Mouse (Mus musculus) mouse trophoblast stem cell (cell line): Measurements from ENCODE around the gene Nyap1.
"Not testable (repeated sequence)": the region's sequence is repeated elsewhere in the genome, so short reads cannot be mapped to it uniquely, and the experiment has no call there.

Experiments
- in situ Hi-C, 2 experiments: fragments of 300-500 bp; cut with MseI, MboI; formaldehyde crosslinking; loops; 2 replicates in 1 of 2; 3 replicates in 1 of 2; pipeline ENCODE4 v1.15.1; 2025

Nyap1 gene

DNA sequence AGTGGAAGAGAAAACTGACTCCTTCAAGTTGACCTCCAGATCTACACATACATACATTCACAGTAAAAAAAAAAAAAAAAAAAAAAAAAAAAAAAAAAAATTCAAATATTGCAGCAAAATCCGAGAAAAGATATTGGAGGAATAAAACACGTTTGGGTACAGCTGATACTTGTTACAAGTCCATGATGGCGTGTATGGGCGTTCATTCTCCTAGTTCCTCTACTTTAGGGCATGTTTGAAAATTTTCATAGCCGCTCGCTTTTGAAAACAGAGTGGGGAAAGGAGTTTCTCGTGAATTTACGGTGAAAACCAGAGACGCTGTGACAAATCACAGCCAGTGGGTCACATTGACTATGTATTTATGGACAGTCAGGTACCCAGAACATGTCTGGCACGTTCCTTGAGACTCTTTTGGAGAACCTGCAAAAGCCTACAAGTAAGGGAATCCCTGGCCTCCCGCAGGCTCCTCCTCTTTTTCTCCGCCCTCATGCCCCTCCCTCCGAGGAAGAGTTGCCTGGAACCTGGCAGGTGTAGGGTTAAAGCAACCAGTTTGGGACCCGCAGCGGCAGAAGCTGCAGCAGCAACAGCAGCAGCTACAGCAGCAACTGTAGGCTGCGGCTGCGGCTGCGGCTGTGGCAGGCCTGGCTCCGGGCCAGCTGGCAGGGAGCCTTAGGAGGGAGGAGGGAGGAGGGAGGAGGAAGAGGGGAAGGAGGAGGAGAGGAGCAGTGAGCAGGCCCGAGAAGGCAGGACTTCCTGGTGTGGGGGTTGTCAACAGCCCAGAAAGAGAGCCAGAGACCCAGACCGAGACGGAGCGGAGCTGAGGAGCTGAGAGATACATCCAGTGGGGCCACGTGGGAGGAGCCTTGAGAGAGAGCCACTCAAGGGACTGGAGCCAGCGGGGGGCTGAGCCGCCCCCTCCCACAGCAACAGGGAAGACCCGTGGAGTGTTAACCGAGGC is 4.1 kb upstream of the Nyap1 start, which contains the start of gene Tsc22d4:
Tsc22d4 (plus strand) TSS at position 517 of the 958 bp plus-strand sequence.
- in situ Hi-C loops: no loop called here

DNA sequence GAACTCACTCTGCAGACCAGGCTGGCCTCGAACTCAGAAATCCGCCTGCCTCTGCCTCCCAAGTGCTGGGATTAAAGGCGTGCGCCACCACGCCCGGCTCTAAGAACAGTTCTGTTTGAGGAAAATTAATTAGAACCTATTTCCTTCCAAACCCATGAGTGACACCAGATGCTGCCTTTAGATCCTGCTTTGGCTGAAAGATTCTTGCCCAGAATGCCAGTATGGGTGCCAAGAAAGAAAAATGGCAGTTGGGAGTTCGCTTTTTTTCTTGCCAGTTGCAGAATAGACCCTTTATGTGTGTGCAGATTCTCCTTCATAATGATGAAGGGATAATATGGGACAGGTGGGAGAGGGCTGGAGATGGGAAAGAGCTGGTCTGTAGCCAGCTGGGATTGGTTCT is 2.8 kb upstream of the Nyap1 start:
- in situ Hi-C loops: no loop called here

DNA sequence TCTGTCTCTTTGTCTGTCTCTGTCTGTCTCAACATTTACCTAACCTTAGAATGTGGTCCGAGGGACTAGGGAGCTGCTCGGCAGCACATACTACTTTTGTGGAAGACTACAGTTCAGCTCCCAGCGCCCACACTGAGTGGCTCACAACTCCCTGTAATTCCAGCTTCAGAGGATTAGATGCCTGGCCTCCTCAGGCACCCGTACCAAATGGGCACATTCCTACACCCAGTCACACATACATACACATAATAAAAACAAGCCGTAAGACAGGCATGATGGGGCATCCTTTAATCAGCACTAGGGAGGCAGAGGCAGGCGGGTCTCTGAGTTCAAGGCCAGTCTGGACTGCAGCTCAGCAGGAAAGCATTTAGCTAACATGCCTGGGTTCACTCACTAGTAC is 1.4 kb upstream of the Nyap1 start:
- in situ Hi-C loops: no loop called here

DNA sequence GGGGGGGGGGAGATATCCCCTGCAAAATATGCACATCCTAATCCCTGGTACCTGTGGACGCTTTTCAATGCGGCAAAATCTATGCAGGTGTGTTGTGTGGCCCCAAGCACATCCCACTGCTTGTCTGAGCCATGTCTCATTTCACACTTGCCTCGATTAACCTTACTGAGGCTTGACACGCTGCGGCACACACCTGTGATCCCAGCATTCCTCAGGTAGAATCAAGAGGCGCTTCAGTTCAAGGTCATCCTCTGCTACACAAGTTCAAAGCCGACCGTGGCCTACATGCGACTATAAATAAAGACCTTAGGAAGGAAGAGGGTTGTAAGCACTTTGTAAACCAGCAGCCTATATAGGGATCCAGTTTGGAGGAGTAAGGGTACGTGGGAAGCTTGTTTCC is 641 bp upstream of the Nyap1 start:
- in situ Hi-C loops: no loop called here

DNA sequence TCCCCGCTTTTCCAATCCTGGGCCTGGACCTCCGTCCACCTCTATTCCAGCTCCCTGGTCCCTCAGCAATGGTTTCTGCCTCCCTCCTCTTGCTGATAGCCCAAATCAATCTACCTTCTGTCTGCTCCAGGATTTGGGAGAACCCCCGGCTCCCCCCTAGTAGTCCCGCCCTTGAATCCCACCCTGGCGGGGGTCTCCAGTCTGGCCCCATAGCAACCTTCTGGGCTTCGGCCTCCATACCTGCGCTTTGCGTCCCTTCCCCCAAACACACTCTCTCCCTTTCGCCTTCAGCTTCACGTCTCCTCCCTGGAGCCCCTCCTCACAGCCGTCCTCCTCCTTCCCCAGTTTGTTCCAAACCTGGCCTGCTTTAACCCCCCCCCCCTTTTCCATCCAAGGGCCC is 901 bp downstream of the Nyap1 start:
- in situ Hi-C loops: no loop called here

DNA sequence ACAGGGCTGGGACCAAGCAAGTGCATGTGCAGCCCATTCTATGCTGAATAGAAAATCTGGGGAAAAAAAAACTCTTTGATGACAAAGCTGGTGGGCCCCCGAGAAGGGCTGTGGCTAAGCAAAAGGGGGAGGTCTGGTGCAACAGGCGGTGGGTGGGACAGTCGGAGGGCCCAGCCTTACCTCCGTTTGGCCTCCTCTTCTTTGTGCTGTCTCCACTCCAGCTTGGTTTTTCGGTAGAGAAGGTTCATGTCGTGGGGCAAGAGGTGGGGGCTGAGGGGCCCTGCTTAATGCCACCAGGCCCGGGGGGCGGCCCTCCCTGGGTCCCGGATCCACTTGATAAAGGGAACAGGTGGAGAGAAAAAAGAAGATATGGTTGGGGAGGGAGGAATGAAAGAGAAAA is 1.9 kb downstream of the Nyap1 start:
- in situ Hi-C loops: no loop called here

DNA sequence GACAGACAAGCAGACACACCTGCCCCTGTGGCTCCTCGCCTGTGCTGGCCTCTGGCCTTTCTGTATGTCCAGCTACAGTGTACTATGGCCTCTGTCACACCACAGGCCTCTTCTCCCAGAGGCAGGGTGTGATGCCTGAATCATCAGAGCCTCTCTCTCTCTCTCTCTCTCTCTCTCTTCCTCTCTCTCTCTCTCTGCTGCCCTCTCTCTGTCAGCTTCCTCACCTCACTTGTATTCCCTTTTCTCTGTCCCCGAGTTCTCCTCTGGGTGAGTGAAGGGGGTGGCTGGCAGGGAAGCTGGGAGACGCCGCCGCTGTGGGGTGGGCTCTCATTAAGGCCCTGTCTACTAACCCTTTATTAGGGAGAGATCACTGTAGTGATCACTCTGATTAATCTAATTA is 2.9 kb downstream of the Nyap1 start:
- in situ Hi-C loops: no loop called here

DNA sequence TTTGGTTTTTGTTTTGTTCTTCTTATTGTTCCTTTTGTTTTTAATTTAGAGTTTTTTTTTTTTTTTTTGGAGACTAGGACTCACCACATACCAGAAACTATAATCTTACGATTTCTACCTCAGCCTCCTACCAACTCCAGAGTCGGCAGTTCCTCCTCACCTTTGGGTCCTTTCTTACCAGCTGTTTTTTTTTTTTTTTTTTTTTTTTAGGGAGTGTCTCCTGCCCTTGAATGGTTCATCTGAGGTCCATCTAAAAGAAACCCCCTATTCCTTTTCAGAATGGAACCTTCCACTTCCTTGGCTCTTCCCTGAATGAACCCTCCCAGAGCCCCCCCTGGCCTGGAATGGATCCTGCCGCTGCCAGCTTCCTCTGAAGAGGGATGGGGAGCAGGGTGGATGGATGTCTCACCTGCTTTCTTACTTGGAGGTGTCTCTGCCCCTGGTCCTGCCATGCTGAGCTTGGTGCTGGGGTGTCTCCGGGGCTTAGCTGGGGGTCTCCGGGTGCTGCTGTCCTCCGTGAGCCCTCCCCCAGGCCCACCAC is 3.9 kb downstream of the Nyap1 start:
- in situ Hi-C loops: no loop called here

DNA sequence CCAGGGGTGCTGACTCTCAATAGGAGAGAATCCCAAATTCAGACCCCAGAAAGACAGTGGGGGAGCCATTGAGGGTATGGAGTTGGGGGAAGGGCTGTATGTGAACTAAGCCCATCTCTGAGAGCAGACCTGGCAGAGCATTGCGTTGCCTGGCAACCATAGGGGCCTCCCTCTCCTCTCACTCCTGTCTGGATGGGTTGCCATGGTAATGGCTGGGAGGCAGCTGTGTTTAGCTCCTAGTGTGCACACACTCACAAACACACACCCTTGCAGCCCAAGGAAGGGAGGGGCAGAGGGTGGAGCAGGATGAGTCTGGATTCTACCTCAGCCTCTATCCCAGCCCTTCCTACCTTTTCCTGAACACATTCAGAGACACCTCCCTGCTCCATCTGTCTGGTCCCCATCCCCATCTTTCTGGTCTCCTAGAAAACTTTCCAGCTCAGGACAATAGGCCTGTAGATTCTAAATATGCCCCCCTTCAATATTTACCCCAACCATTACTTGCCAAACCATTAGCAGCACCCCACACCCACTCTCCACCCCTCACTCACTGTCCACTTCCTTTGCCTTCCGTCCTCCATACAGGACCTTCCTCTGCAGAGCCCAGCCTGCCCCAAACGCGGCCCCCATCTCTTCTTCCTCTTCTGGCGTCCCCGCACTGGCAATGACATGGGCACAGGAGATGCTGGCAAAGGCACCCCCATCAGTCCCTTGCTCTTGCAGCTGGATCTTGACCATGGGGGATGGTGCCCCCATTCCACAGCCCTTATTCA is 6.9 kb downstream of the Nyap1 start:
- in situ Hi-C loops: no loop called here

DNA sequence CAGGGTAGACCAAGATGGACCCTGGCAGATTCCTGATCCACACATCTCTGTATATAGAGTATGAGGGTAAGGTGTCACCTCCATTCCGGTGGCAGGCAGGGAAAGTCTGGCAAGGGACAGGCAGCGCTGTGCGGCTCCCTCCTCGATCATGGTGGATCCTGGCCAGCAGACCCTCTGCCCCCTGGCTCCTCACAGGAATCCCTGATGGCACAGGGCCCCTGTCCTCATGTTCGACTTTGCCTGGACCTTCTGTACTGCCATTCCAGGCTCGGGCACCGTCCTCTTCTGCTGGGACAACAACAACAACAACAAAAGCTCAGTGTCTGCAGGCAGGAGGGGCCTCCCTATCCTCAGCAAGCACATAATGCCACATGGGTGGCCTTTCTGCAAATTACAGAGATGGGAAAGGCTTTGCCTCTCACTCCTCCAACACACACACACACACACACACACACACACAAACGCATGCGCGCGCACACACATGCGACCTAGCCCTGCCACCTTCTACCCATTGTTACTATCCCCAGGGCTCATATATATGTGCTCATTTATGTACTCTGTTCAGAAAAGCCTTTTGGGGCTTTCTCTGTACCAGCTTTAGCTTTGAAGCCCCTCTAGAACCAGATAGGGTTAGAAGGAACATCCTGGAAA is 7.6 kb downstream of the Nyap1 start:
- in situ Hi-C loops: no loop called here

DNA sequence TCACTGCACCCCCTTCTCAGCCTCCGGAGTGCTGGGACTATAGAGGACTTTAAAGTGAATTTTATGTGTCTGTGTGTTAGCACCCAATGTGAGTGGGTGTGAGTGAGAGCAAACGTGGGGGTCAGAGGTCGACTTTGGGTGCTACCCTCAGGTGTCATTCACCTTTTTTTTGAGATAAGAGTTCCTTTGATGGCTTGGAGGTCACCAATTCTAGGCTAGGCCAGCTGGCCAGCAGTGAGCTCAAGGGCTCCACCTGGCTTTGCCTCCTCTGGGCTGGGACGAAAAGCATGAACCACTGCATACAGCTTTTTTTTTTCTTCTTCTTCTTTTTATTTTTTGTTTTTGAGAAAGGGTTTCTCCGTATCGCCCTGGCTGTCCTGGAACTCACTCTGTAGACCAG is 14.6 kb downstream of the Nyap1 start:
- in situ Hi-C loops: no loop called here

DNA sequence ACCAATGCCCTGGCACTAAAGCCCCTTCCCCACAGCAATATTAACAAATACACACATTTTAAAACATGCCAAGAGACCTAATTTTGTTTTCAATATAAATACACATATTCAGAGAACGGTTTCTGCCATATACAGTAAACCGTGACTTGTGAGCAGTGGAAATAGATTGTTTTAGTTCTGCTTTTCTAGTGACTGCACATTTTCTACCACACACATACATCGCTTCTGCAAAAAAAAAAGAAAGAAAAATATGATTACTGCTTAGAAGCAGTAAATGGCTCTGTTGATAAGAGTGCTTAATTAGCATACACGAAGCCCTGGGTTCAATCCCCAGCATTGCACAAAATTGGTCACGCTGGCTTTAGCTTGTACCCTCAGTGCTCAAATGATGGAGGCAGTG is 17.6 kb downstream of the Nyap1 start:
- in situ Hi-C loops: no loop called here

DNA sequence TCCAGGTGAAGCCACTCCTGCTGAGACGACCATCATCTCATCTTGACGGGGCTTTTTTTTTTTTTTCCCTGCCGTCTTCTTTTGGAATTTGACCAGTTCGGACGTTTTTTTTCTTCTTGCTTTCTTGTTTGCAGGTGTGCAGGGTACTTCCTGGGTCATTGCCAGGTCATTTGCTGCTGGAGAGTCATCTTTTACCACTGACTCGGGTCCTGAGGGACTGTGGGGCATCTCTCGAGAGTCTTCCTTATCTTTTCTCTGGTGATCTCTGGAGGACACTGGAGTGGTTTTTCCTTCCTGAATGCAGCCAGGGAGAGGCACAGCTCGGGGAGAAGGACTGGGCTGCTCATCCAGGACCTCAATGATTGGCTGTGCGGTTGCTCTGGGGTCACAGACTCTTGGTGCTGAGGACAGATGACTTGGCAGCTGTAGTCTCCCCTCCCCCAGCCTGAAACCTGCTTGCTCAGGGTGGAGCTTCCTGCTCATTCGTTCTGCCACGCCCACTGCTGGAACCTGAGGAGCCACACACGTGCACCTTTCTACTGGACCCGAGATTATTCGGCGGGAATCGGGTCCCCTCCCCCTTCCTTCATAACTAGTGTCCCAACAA is 20.7 kb downstream of the Nyap1 start:
- in situ Hi-C loops: not testable (repeated sequence)

DNA sequence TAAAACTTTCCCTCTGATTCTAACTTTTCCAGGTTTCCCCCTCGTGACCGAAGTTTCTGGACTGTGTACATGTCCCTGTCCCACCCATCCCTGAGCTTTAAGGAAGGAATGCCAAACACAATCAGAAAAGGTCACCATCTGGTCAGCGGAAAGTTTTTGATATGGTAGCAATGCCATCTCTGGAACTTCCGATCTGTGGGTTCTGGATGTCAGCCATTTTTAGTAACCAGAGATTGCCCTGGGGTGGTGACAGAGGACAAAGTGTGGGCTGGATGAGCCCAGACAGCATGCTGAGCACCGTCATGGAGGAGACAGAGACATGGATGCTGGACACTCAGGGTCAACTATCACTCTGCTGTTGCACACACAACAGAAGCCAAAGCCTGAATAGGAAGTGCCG is 22.3 kb downstream of the Nyap1 start:
- in situ Hi-C loops: no loop called here

DNA sequence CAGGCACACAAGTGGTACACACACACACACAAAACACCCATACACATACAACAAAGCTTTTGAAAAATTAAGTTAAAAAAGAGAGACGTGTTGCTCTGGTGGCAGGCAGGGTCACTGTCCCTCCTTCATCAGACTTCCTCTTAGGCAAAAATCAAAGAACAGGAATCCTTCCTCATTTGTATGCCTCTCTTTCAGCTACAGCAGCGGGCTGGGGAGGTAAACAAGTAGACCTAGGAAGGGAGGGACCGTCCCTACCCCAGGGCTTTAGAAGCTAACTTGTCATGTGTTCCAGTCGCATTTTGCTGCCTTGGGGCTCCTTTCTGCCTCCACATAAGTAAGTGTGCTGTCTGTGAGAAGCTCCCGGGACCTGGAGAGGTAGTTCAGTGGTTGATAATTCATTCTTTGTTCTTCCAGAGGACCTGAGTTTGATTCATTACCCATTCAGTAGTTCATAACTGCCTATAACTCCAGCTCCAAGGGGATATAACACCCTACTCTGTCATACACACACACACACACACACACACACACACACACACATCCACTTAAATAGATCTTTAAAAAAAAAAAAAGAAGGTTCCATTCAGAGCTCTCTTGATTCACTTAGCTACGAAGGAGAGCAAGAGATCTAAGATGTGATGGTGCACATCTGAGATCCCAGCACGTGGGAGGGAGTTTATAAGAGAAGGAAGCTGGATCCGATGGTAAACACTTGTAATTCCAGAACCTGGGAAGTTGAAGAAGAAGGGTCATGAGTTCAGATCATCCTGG is 23.2 kb downstream of the Nyap1 start:
- in situ Hi-C loops: no loop called here

DNA sequence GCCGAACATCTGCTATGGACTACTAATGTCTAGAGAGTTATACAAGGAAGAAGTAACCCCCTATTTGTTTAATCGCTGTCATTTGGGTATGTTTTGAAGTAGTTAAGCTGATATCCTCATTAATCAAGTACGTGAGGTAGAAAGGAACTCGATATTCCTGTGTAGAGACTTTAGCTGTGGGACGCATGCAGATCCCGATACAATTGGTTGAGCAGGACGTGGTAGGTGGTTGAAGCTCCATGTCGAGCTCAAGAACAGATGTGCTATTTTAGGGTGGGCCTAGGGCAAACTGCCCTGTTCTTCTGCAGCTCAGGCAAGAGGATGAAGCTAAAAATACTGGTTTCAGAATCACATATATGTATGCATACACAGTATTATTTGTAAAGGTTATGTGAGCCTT is 25.7 kb downstream of the Nyap1 start:
- in situ Hi-C loops: no loop called here

DNA sequence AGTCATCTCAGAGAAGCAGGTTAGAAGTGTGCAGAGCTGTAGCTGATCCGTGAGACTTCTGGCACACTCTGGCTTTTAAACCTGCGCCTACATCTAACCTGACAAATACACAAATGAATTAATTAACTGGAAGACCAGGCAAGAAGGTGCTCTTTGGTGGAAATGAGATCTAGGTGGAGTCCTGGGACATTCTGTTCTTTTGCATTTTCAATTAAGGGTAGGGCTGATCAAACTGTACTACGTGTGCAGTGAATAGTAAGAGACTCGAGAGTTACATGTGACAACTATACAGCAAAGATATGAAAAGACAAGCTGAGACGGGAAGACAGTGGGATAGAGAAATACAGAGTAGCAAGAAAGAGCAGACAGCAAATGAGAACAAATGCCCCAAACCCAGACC is 28.0 kb downstream of the Nyap1 start:
- in situ Hi-C loops: no loop called here

DNA sequence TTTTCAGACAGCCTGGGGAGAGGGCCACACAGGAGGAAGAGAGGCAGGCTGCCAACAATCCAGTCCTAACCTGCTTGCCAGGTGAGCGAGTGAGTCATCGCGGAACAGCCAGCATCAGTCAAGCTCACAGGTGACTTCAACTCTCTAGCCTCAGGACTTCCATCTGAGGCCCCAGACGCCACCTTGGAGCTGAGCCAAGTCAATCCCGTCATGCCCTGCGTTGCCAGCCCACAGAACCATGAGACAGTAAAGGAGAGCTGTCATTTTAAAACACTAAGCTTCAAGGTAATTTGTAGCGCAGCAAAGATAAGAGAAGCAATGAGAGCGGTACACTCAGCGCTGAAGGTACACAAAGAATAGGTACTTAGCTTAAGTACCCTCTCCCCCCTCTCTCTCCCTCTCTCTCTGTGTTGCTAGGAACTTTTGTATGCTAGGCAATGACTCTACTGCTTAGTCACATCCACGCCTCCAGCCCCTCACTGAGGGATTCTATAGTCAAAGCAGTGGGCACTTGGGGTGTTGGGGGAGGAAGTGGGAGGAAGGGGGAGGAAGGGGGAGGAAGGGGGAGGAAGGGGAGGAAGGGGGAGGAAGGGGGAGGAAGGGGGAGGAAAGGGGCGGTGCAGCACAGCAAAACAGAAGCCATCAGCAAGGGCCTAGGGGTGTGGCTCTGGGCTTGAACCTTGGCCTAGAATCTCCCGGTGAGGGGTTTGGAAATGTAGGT is 34.3 kb downstream of the Nyap1 start:
- in situ Hi-C loops: no loop called here

DNA sequence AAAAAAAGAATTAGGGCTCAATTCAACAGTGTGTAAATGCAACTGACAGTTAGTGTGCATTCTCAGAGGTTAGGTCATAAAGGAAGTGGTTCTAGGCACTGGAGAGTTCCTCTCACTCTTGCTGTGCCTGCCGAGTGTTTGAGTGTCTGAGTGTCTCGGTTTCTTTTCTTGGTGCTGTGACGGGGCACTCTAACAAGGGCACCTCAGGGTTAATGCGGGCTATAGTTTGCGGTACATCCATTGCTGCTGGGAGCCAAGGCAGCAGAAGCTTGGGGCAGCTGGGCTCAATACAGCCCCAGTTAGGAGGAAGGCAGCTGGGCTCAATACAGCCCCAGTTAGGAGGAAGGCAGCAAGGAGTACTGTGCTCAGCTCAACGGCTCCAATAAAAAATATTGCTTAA is 36.2 kb downstream of the Nyap1 start:
- in situ Hi-C loops: no loop called here

DNA sequence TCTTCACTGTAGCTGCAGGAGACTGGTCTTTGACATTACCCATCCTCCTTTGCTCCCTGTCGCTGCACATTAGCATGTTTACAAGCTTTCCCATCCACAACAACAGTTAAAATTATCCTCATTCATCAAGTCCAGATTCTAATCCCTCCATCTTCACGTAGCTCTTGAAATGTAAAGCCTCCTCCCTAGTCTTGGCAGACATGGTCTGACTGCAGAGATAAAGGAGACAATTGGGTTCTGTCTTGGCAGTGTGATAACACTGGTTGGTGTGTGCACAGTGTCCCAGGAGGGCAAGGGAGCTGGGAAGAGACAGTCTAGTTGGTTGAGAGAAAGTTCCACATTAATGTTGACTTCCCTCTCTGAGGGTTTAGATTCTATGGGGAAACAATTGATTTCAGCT is 41.6 kb downstream of the Nyap1 start:
- in situ Hi-C loops: no loop called here
